Mouse (Mus musculus) forebrain, embryonic 12.5 days (tissue): ENCODE measurements at regions not wholly inside any gene's neighbourhood (a gene's known extent, or its start where the extent isn't known, plus 50 kb on each side); places are given as distances from the start of the nearest gene placed in this dataset.

Experiments used
- ATAC-seq: fragments of 200-750 bp; cut with Nextera tagmentation; 2 replicates; pipeline ENCODE4 v1.8.0; 2017; ENCODE audit warnings: moderate TSS enrichment; ENCODE audit not compliant: low FRiP score
- H3K27ac ChIP-seq: fragments of 300-500 bp; sonication (generic); 2 replicates; pipeline ENCODE4 v1.5.1; 2016; ENCODE audit warnings: mild to moderate bottlenecking
- H3K27me3 ChIP-seq: fragments of 300-500 bp; sonication (generic); 2 replicates; pipeline ENCODE4 v1.6.1; 2016; ENCODE audit warnings: mild to moderate bottlenecking
- H3K36me3 ChIP-seq: fragments of 300-500 bp; sonication (generic); replicated peaks from 2 replicates; pipeline ENCODE4 v1.6.1; 2016; ENCODE audit warnings: mild to moderate bottlenecking
- H3K4me1 ChIP-seq: fragments of 300-500 bp; sonication (generic); 2 replicates; pipeline ENCODE4 v1.6.1; 2016
- H3K4me2 ChIP-seq: fragments of 300-500 bp; sonication (generic); 2 replicates; pipeline ENCODE4 v1.6.1; 2016; ENCODE audit warnings: mild to moderate bottlenecking, moderate library complexity
- H3K4me3 ChIP-seq: fragments of 300-500 bp; sonication (generic); replicated peaks from 2 replicates; pipeline ENCODE4 v1.5.1; 2016; ENCODE audit warnings: mild to moderate bottlenecking
- H3K9ac ChIP-seq: fragments of 300-500 bp; sonication (generic); 2 replicates; pipeline ENCODE4 v1.6.1; 2016; ENCODE audit warnings: mild to moderate bottlenecking
- H3K9me3 ChIP-seq: fragments of 300-500 bp; sonication (generic); 2 replicates; pipeline ENCODE4 v1.6.1; 2016
- WGBS: fragments of 180-500 bp; shearing (Covaris S2); methylation state at CpG from one replicate; pipeline ENCODE4 v1.1.7; 2016; 5-methylcytosine and 5-hydroxymethylcytosine counted together

- H3K4me3 ChIP-seq, result no peak overlapping the region
- H3K4me1 ChIP-seq, result no peaks in the 10 kb centered on the region
- H3K27me3 ChIP-seq, result no peaks in the 10 kb centered on the region
- H3K9me3 ChIP-seq, result no peaks in the 10 kb centered on the region
- no peak for ATAC-seq
- H3K36me3 ChIP-seq, result no peaks in the 10 kb centered on the region
- no peak overlapping the region for H3K27ac ChIP-seq
- WGBS, result 66% methylated on average over 1 of the region's 1 CpGs
- H3K4me2 ChIP-seq, result no peak overlapping the region
- H3K9ac ChIP-seq, result no peak overlapping the region
Measured at GRCm38 (mm10) chr12:67929842-67930241, 707.5 kb upstream of the Mdga2 start.

- 68% methylated on average over 4 of the region's 4 CpGs for WGBS
- H3K4me1 ChIP-seq, result no peaks in the 10 kb centered on the region
- 0 out of 2 replicates have a peak, but pooled peaks have one; percentile 41 for ATAC-seq
Measured at GRCm38 (mm10) chr12:67914603-67915002, 692.3 kb upstream of the Mdga2 start.

DNA sequence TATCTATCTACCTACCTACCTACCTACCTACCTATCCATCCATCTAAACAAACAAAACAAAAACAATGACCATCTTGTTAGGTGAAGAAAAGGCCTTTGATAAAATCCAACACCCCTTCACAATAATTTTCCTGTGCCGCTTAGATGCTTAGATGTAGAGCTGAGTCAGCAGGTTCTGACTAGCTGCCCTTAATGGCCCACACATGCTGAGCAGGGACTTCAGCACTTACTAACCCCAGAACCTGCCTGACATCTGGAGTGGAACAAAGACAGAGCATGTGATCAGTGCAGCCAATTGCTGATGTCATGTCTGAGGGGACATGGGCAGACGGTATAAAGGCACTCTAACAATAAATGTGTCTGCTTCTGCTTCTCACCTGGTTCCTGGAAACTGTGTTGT lies 664.9 kb upstream of the Mdga2 start:
- no peak overlapping the region for H3K27ac ChIP-seq
- H3K36me3 ChIP-seq, result no peaks in the 10 kb centered on the region
- WGBS, result 75% methylated on average over 2 of the region's 2 CpGs
- ATAC-seq, result no peak
- no peaks in the 10 kb centered on the region for H3K27me3 ChIP-seq
- no peak overlapping the region for H3K4me2 ChIP-seq
- H3K9me3 ChIP-seq, result no peaks in the 10 kb centered on the region
- no peak overlapping the region for H3K9ac ChIP-seq
- H3K4me1 ChIP-seq, result no peaks in the 10 kb centered on the region
- no peak overlapping the region for H3K4me3 ChIP-seq

More at GRCm38 (mm10) chr12:67914603-67915002, 692.3 kb upstream of the Mdga2 start:
- Histone ChIP-seq H3K4me2 (no peak overlapping the region), H3K4me3 (no peak overlapping the region), H3K9me3 (no peaks in the 10 kb centered on the region), H3K27ac (no peak overlapping the region), H3K27me3 (no peaks in the 10 kb centered on the region), H3K36me3 (no peaks in the 10 kb centered on the region), H3K9ac (no peak overlapping the region)

DNA sequence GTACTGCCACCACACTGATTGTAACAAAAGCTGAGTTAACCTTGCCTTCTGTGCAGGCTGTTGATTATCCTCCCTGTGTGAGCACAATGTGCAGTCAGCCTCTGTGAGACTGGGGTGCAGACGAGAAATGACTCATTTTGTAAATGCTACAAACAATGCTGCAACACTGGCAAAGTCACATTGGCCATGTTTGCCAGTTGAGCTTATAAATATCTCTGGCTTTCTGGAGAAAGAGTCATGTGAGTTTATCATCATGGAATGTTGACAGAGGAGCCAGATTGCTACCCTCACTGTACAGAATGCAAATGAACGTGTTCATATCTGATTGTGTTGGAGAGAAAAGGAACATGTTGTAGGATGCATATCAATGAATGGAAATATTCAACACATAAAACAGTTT lies 640.3 kb upstream of the Mdga2 start:
- Histone ChIP-seq H3K36me3 (no peaks in the 10 kb centered on the region), H3K4me2 (no peak overlapping the region), H3K9ac (no peak overlapping the region), H3K4me1 (no peaks in the 10 kb centered on the region), H3K9me3 (no peaks in the 10 kb centered on the region), H3K27ac (no peak overlapping the region), H3K4me3 (no peak overlapping the region), H3K27me3 (no peaks in the 10 kb centered on the region)
- ATAC-seq, result no peak
- WGBS, result 69% methylated on average over 2 of the region's 2 CpGs

DNA sequence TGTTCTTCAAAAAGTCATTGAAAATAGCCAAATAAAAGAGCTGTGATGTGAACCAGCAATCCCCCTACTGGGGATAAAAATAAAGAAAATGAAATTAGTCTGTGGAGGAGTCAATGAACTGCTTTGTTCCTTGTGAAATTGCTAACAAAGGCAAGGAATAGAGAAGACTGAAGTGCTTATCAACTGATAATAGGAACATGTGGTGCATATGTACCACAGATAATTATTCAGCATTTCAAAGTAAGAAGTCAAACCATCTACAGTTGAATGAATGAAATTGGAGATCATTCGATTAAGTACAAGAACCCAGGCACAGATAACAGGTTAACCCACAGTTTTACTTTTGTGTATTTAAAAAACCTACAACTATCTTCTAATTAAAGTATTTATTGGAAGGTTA lies 638.4 kb upstream of the Mdga2 start:
- H3K36me3 ChIP-seq, result no peaks in the 10 kb centered on the region
- H3K4me1 ChIP-seq, result no peaks in the 10 kb centered on the region
- no peak overlapping the region for H3K4me2 ChIP-seq
- ATAC-seq, result no peak
- no peak overlapping the region for H3K9ac ChIP-seq
- no peak overlapping the region for H3K27ac ChIP-seq
- 85% methylated on average over 1 of the region's 1 CpGs for WGBS
- H3K27me3 ChIP-seq, result no peaks in the 10 kb centered on the region
- H3K4me3 ChIP-seq, result no peak overlapping the region
- H3K9me3 ChIP-seq, result no peaks in the 10 kb centered on the region

- ATAC-seq, result no peak
- Histone ChIP-seq H3K27me3 (no peaks in the 10 kb centered on the region), H3K9me3 (no peaks in the 10 kb centered on the region), H3K4me2 (no peak overlapping the region), H3K4me1 (no peaks in the 10 kb centered on the region), H3K4me3 (no peak overlapping the region), H3K9ac (no peak overlapping the region), H3K36me3 (no peaks in the 10 kb centered on the region), H3K27ac (no peak overlapping the region)
- WGBS, result 94% methylated on average over 2 of the region's 2 CpGs
Measured at GRCm38 (mm10) chr12:67852625-67853024, 630.3 kb upstream of the Mdga2 start.

DNA sequence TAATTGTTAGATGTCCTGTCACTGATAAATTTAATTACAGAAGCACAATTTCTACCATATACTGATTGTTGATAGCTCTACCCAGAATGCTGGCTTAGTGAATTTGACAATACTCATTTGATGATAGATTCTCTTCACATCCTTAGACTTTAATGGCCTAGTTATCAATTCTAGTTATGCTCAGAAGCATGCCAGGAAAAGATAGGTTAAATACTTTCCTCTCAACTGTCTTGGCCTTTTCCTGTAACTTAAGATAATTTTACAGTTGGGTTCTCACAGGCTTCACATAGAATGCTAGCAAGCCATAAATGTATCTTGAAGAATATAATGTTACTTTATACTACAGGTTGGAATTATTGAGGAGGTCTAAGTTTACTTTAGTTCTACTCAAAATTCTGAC lies 625.2 kb upstream of the Mdga2 start:
- Histone ChIP-seq H3K4me3 (no peak overlapping the region), H3K27me3 (no peaks in the 10 kb centered on the region), H3K4me2 (no peak overlapping the region), H3K9me3 (no peaks in the 10 kb centered on the region), H3K9ac (no peak overlapping the region), H3K4me1 (no peaks in the 10 kb centered on the region), H3K36me3 (no peaks in the 10 kb centered on the region), H3K27ac (no peak overlapping the region)
- ATAC-seq, result no peak

DNA sequence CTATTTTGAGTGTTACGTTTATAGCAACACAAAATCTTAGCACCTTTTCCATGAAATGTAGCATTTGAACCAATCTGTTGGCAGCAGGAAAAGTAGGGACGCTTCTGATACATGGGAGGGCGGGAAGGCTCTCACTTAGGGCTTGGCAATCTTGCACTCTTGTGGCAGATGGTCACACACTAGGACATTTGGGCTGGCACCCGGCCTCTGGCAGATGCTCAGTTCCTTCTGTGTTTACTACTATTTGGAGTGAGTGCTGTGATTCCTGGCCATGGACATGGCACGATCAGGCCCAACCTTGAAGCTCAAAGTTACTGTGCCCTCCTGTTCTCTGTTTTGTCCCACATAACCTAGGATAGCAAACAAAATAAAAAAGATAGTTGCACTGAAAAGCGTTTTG lies 581.9 kb upstream of the Mdga2 start:
- Histone ChIP-seq H3K4me3 (no peak overlapping the region), H3K27me3 (no peaks in the 10 kb centered on the region), H3K36me3 (no peaks in the 10 kb centered on the region), H3K4me1 (no peaks in the 10 kb centered on the region), H3K4me2 (no peak overlapping the region), H3K9me3 (no peaks in the 10 kb centered on the region), H3K27ac (no peak overlapping the region), H3K9ac (no peak overlapping the region)
- 85% methylated on average over 6 of the region's 6 CpGs for WGBS
- no peak for ATAC-seq

DNA sequence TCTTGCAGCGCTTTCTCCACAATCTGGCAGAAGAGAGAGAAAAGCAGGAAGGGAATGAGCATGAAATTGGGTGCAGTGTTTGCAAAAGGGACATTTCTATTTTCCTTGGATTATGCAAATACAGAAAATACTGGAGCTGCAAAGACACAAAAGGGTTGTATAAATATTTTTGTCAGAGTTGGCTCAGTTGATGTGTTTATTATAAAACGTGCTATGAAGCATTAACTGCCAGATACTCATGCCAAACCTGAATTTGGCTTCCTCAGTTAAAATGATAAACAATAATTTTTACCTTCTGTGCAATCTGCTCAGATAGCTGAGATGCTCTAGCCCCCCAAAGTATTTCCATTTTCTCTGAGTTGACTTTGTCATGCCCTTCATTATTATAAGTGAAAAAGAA lies 577.4 kb upstream of the Mdga2 start:
- Histone ChIP-seq H3K9ac (no peak overlapping the region), H3K27ac (no peak overlapping the region), H3K4me3 (no peak overlapping the region), H3K9me3 (no peaks in the 10 kb centered on the region), H3K36me3 (no peaks in the 10 kb centered on the region), H3K4me2 (no peak overlapping the region), H3K27me3 (no peaks in the 10 kb centered on the region), H3K4me1 (no peaks in the 10 kb centered on the region)
- no peak for ATAC-seq
- WGBS, result 84% methylated on average over 2 of the region's 2 CpGs
